In genomic region chr12:116916776-116917175, GRCm38 (mm10) we compare ENCODE assay signal across 26 mouse cellular contexts.
"Had no signal": no experiment of that assay in that cellular context is flagged by ENCODE, and none has a peak within 500 bp of the region (broad histone marks: within the 10 kb centered on the region; RNA-seq: fewer than 3 reads in every experiment).

No protein-coding gene starts in this region.

- H3K27ac ChIP-seq: heart, adult 2 months; heart, embryonic 13.5 days; heart, embryonic 15.5 days; hindbrain, embryonic 13.5 days; hindbrain, embryonic 15.5 days; hindbrain, postnatal 0 days; kidney, embryonic 15.5 days; kidney, postnatal 0 days; limb, embryonic 13.5 days; limb, embryonic 15.5 days; liver, embryonic 12.5 days had no signal

- H3K4me3 ChIP-seq: heart, adult 2 months; heart, embryonic 13.5 days; heart, embryonic 15.5 days; hindbrain, embryonic 13.5 days; hindbrain, embryonic 15.5 days; kidney, embryonic 15.5 days; limb, embryonic 13.5 days; limb, embryonic 15.5 days; liver, embryonic 12.5 days had no signal

- H3K4me2 ChIP-seq: heart, embryonic 11.5 days; heart, embryonic 13.5 days; heart, embryonic 15.5 days; hindbrain, embryonic 13.5 days; hindbrain, embryonic 15.5 days; kidney, embryonic 15.5 days; limb, embryonic 13.5 days; limb, embryonic 15.5 days; liver, embryonic 12.5 days had no signal

- H3K27me3 ChIP-seq: heart, embryonic 13.5 days; heart, embryonic 15.5 days; hindbrain, embryonic 15.5 days; kidney, embryonic 15.5 days; limb, embryonic 13.5 days; limb, embryonic 15.5 days; liver, embryonic 12.5 days had no signal

- H3K36me3 ChIP-seq: heart, embryonic 13.5 days; heart, embryonic 15.5 days; hindbrain, embryonic 13.5 days; hindbrain, embryonic 15.5 days; kidney, embryonic 15.5 days; limb, embryonic 13.5 days; limb, embryonic 15.5 days; liver, embryonic 12.5 days had no signal

- DNase-seq: gastrocnemius, postnatal 14 days; gastrocnemius, postnatal 36 days; heart, adult 11 months; heart, adult 2 months; heart, postnatal 14 days; heart, postnatal 36 days; kidney, adult 11 months; kidney, adult 2 months; kidney, adult 9 months; kidney, postnatal 14 days; kidney, postnatal 36 days; layer of hippocampus, adult 9-11 months; layer of hippocampus, postnatal 36 days; left cerebral cortex, postnatal 4 days had no signal

- H3K4me1 ChIP-seq: heart, embryonic 13.5 days; heart, embryonic 15.5 days; kidney, embryonic 15.5 days; limb, embryonic 13.5 days; limb, embryonic 15.5 days; liver, embryonic 12.5 days had no signal

- H3K9me3 ChIP-seq: heart, embryonic 13.5 days; heart, embryonic 15.5 days; hindbrain, embryonic 13.5 days; hindbrain, embryonic 15.5 days; kidney, embryonic 15.5 days; limb, embryonic 13.5 days; limb, embryonic 15.5 days; liver, embryonic 12.5 days had no signal

- ATAC-seq: hindbrain, postnatal 0 days; intestine, embryonic 16.5 days; liver, embryonic 12.5 days had no signal

- H3K9ac ChIP-seq: heart, embryonic 13.5 days; heart, embryonic 15.5 days; hindbrain, embryonic 13.5 days; hindbrain, embryonic 15.5 days; kidney, embryonic 15.5 days; limb, embryonic 13.5 days; limb, embryonic 15.5 days; liver, embryonic 12.5 days had no signal
